Mouse (Mus musculus) cerebellum, adult 2 months (tissue): ENCODE measurements around the gene Cars.

Source experiments
- CTCF ChIP-seq: fragments of 200-500 bp; IDR thresholded peaks from 2 replicates; pipeline ENCODE4 v1.5.1; 2011; ENCODE audit warnings: low read depth, mild to moderate bottlenecking, control low read depth, low read length, moderate library complexity, borderline replicate concordance; ENCODE audit not compliant: insufficient read depth
- POLR2A ChIP-seq: fragments of 200-500 bp; IDR thresholded peaks from 2 replicates; pipeline ENCODE4 v1.6.1; 2011; ENCODE audit warnings: low read length, control low read depth, borderline replicate concordance; ENCODE audit not compliant: insufficient read depth

- TF ChIP-seq CTCF (no peak), POLR2A (no peak)
Observed at GRCm38 (mm10) chr7:143519333-143519732, 80.6 kb downstream of the Cars start.
